ENCODE assay signal across 22 mouse cellular contexts in the genomic region with DNA sequence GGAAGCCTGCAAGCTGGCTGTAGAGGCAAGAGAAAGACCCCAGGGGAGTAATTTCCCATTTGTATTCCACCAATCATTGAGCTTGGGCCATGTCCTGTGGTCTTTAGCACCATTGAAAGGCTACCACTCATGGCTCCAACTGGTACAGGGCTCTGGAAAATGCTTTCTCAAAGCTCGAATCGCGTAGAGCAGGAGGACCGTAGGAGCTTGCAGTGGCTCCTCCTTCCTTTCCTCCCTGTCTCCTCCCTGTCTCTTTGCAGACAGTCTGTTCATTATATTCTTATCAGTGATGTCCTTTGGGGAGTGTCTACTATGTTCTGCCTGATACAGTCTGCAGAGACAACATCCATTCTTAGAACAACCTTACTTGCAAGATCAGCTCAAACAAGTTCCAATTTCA. TPM values are rescaled to one million over a fixed set of nuclear protein-coding genes. Genes with fewer than 3 reads are reported as not detected.
"Had no signal": no experiment of that assay in that cellular context is flagged by ENCODE, and none has a peak within 500 bp of the region (broad histone marks: within the 10 kb centered on the region; RNA-seq: fewer than 3 reads in every experiment).

No protein-coding gene starts in this region.

- H3K4me1 ChIP-seq: liver, embryonic 13.5 days; liver, embryonic 15.5 days; megakaryocyte, embryonic 14.5 days; midbrain, embryonic 15.5 days had no signal

- H3K36me3 ChIP-seq: liver, embryonic 13.5 days; liver, embryonic 15.5 days; midbrain, embryonic 13.5 days; midbrain, embryonic 15.5 days; stomach, embryonic 15.5 days had no signal

- H3K9ac ChIP-seq: liver, embryonic 13.5 days; liver, embryonic 15.5 days; liver, postnatal 0 days; lung, embryonic 15.5 days; midbrain, embryonic 13.5 days; midbrain, embryonic 15.5 days; neural tube, embryonic 12.5 days; stomach, embryonic 15.5 days had no signal

- H3K27me3 ChIP-seq: liver, embryonic 13.5 days; liver, embryonic 15.5 days; lung, embryonic 15.5 days; megakaryocyte, embryonic 14.5 days; midbrain, embryonic 13.5 days; midbrain, embryonic 15.5 days; neural tube, embryonic 12.5 days; stomach, embryonic 15.5 days had no signal

- H3K4me2 ChIP-seq: liver, embryonic 13.5 days; liver, embryonic 15.5 days; lung, embryonic 15.5 days; midbrain, embryonic 11.5 days; midbrain, embryonic 13.5 days; midbrain, embryonic 15.5 days; neural tube, embryonic 12.5 days; stomach, embryonic 15.5 days had no signal

- DNase-seq: liver, embryonic 13.5 days; liver, postnatal 0 days; lung, postnatal 14 days; retina, postnatal 1 day; right cerebral cortex, adult 18-20 months; right cerebral cortex, postnatal 25 days; right cerebral cortex, postnatal 4 days; thymus, adult 18-20 months; thymus, postnatal 14 days; thymus, postnatal 4 days had no signal

- H3K27ac ChIP-seq: liver, embryonic 13.5 days; liver, embryonic 15.5 days; macrophage; midbrain, embryonic 13.5 days; midbrain, embryonic 15.5 days; neural tube, embryonic 12.5 days; stomach, embryonic 15.5 days; stomach, postnatal 0 days had no signal

- ATAC-seq: liver, postnatal 0 days; midbrain, embryonic 13.5 days; midbrain, embryonic 15.5 days had no signal

- H3K4me3 ChIP-seq: liver, embryonic 13.5 days; liver, embryonic 15.5 days; lung, embryonic 15.5 days; megakaryocyte, embryonic 14.5 days; midbrain, embryonic 13.5 days; midbrain, embryonic 15.5 days; neural tube, embryonic 12.5 days; stomach, embryonic 15.5 days had no signal

- H3K9me3 ChIP-seq: liver, embryonic 13.5 days; liver, embryonic 15.5 days; lung, embryonic 15.5 days; midbrain, embryonic 13.5 days; midbrain, embryonic 15.5 days; neural tube, embryonic 12.5 days; stomach, embryonic 15.5 days had no signal

RNA-seq across cellular contexts. Expression of a gene that starts 18.7 kb away (rescaled TPM):
- total RNA-seq: megakaryocyte progenitor cell, adult 5-6 weeks; neutrophil, adult 5-6 weeks had no signal
